Mouse (Mus musculus): ENCODE results near the gene Rxylt1. TPM values are rescaled to one million over a fixed set of nuclear protein-coding genes. Genes with fewer than 3 reads are reported as not detected.

Rxylt1 gene
- total and polyA plus RNA-seq, 2 experiments from 2014 or later = 24.4 to 54.9 TPM

DNA sequence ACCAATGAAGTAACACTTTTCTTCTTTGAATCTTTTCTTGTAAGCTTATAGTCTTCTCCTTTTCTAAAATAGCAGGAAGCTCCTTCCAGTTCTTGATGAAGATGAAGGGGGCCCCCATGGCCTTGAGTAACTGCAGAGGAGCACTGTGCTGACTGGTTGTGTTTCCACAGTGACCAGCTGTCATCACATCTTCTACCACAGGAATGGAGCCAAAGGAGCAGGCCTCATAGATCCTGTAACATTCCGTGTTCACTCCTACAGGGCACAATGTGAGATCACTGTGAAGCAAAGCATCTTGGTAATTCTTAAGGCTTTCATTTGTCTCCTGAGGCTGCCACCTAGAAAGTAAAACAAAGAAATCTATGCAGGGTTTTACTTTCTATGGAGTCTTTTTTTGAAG is 15.8 kb downstream of the Rxylt1 start:
- no peaks in the 10 kb centered on the region for H3K27me3 ChIP-seq (ENCODE audit: insufficient read depth, low read length)
- TF ChIP-seq CTCF (IDR thresholded peaks at IDR 0.05) = no peak
- no peak for DNase-seq (ENCODE audit: low spot score)
- no peak overlapping the region for H3K27ac ChIP-seq (ENCODE audit: low read depth, low read length)
- no peak for ATAC-seq (ENCODE audit: low FRiP score)
- H3K36me3 ChIP-seq (ENCODE audit: insufficient read depth, low read length) = 0 out of 2 replicates have a peak, but pooled peaks cover 3% of the 10 kb centered on the region
- no peak overlapping the region for H3K9ac ChIP-seq (replicated peaks; ENCODE audit: low read length, poor library complexity, severe bottlenecking)
- no peak overlapping the region for H3K4me3 ChIP-seq (ENCODE audit: low read depth, low read length)
- no peaks in the 10 kb centered on the region for H3K4me1 ChIP-seq (ENCODE audit: insufficient read depth, low read length)
- no peak overlapping the region for H3K4me2 ChIP-seq (ENCODE audit: low read depth, low read length, poor library complexity, severe bottlenecking)
- H3K9me3 ChIP-seq (ENCODE audit: low read length) = no peaks in the 10 kb centered on the region
- WGBS = 94% methylated on average over 1 of the region's 1 CpGs

DNA sequence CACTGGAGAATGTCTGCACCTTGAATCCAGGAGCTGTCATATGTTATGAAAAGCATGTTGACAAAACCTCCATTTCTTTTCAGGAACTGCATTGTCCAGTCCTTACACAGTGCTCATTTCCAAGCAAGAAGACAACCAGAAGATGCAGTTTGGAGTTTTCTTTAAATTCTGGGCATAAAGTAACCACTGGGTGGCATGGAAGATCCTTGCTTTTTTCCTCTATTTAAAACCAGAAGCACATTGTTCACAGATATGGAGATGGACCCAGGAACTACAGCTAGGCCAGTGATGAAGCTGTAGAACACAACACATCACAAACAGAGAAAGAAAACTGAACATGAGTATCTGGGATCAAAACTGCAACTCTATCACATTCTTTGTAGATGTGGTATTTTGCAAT is 28.0 kb downstream of the Rxylt1 start:
- no peak for ATAC-seq (ENCODE audit: low FRiP score)

DNA sequence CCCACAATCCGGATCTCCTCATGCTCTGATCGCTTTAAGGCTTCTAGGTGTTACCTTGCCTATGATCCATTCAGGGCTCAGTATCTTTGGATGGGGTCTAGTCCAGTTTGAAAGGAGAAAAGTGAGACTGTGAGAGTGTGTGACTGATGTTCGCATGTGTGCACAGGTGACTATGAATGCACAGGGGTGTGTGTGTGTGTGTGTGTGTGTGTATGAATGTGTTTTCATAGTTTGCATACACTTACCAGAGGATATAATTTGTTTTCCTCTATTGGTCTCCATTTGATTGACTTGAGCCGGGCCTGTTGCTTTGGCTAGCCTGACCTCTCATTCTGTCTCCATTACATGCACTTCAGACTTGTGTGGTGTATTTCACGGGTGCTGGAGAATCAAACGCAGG is 41.3 kb downstream of the Rxylt1 start:
- Histone ChIP-seq H3K9ac (replicated peaks; ENCODE audit: low read length, poor library complexity, severe bottlenecking) (no peak overlapping the region), H3K4me1 (ENCODE audit: insufficient read depth, low read length) (no peaks in the 10 kb centered on the region), H3K27me3 (ENCODE audit: insufficient read depth, low read length) (no peaks in the 10 kb centered on the region), H3K4me3 (ENCODE audit: low read depth, low read length) (no peak overlapping the region), H3K27ac (ENCODE audit: low read depth, low read length) (no peak overlapping the region), H3K4me2 (ENCODE audit: low read depth, low read length, poor library complexity, severe bottlenecking) (no peak overlapping the region), H3K9me3 (ENCODE audit: low read length) (no peaks in the 10 kb centered on the region), H3K36me3 (ENCODE audit: insufficient read depth, low read length) (no peaks in the 10 kb centered on the region)
- WGBS = 82% methylated on average over 6 of the region's 6 CpGs
- no peak for ATAC-seq (ENCODE audit: low FRiP score)
- no peak for TF ChIP-seq CTCF (IDR thresholded peaks at IDR 0.05)
- DNase-seq (ENCODE audit: low spot score) = no peak

More for the DNA sequence above, 28.0 kb downstream of the Rxylt1 start:
- H3K9me3 ChIP-seq (ENCODE audit: low read length) = no peaks in the 10 kb centered on the region
- no peak overlapping the region for H3K27ac ChIP-seq (ENCODE audit: low read depth, low read length)
- no peak overlapping the region for H3K9ac ChIP-seq (replicated peaks; ENCODE audit: low read length, poor library complexity, severe bottlenecking)
- peak; percentile 62 for TF ChIP-seq CTCF (IDR thresholded peaks at IDR 0.05)
- no peak for DNase-seq (ENCODE audit: low spot score)
- no peaks in the 10 kb centered on the region for H3K4me1 ChIP-seq (ENCODE audit: insufficient read depth, low read length)
- H3K4me2 ChIP-seq (ENCODE audit: low read depth, low read length, poor library complexity, severe bottlenecking) = no peak overlapping the region
- H3K27me3 ChIP-seq (ENCODE audit: insufficient read depth, low read length) = no peaks in the 10 kb centered on the region
- no peak overlapping the region for H3K4me3 ChIP-seq (ENCODE audit: low read depth, low read length)
- H3K36me3 ChIP-seq (ENCODE audit: insufficient read depth, low read length) = no peaks in the 10 kb centered on the region

DNA sequence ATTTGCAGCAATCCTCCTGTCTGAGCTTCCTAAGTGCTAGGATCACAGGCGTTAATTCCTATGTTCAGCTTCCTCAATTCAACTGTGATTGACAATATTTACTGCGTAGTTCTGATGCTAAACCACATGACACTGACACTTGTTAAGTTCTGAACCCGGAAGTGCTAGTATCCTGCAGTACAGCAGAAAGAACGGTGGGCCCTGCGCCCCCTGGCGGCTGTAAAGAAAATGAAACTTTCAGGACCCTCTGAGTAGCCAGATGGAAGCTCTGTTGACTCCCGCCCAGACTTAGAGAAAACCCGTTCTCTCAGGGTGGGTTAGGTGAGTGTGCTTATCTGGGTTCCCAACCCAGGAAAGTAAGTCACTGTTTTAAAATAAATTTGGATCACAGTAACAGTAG is 42.6 kb downstream of the Rxylt1 start:
- ATAC-seq (ENCODE audit: low FRiP score) (peak; percentile 56; the same call in 1 of the 2 replicates), DNase-seq (ENCODE audit: low spot score) (peak; percentile 75)
- Histone ChIP-seq H3K4me2 (ENCODE audit: low read depth, low read length, poor library complexity, severe bottlenecking) (no peak overlapping the region), H3K36me3 (ENCODE audit: insufficient read depth, low read length) (no peaks in the 10 kb centered on the region), H3K27ac (ENCODE audit: low read depth, low read length) (no peak overlapping the region), H3K9ac (replicated peaks; ENCODE audit: low read length, poor library complexity, severe bottlenecking) (no peak overlapping the region), H3K9me3 (ENCODE audit: low read length) (no peaks in the 10 kb centered on the region), H3K27me3 (ENCODE audit: insufficient read depth, low read length) (no peaks in the 10 kb centered on the region), H3K4me3 (ENCODE audit: low read depth, low read length) (no peak overlapping the region), H3K4me1 (ENCODE audit: insufficient read depth, low read length) (no peaks in the 10 kb centered on the region)
- peak; percentile 84 for TF ChIP-seq CTCF (IDR thresholded peaks at IDR 0.05)
- 12% methylated on average over 8 of the region's 8 CpGs for whole genome bisulfite sequencing

DNA sequence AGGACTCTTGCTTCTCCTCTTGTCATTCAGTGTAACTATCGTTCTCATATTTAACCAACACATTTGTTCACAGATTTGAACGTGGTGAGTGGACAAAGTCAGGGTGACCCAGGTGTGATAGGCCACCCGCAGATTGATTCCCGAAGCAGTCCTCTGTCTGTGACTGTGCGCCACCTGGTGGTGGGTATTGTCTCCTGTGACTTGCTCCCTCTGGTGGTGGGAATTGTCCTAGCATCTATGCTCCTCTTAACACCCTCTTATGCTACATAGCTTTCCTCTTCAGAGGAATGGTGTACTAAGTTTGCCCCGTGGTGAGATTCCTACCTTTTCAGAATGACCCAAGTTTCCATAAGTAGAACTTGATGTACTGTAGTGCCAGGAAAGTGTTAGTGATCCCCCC is 45.3 kb downstream of the Rxylt1 start:
- ATAC-seq (ENCODE audit: low FRiP score) (no peak), DNase-seq (ENCODE audit: low spot score) (peak; percentile 86)
- TF ChIP-seq CTCF (IDR thresholded peaks at IDR 0.05) = peak; percentile 100
- H3K4me1 ChIP-seq (ENCODE audit: insufficient read depth, low read length) = no peaks in the 10 kb centered on the region
- H3K4me2 ChIP-seq (ENCODE audit: low read depth, low read length, poor library complexity, severe bottlenecking) = no peak overlapping the region
- no peak overlapping the region for H3K4me3 ChIP-seq (ENCODE audit: low read depth, low read length)
- 35% methylated on average over 6 of the region's 6 CpGs for WGBS
- no peak overlapping the region for H3K27ac ChIP-seq (ENCODE audit: low read depth, low read length)
- no peaks in the 10 kb centered on the region for H3K36me3 ChIP-seq (ENCODE audit: insufficient read depth, low read length)
- no peaks in the 10 kb centered on the region for H3K27me3 ChIP-seq (ENCODE audit: insufficient read depth, low read length)
- no peak overlapping the region for H3K9ac ChIP-seq (replicated peaks; ENCODE audit: low read length, poor library complexity, severe bottlenecking)
- H3K9me3 ChIP-seq (ENCODE audit: low read length) = no peaks in the 10 kb centered on the region

DNA sequence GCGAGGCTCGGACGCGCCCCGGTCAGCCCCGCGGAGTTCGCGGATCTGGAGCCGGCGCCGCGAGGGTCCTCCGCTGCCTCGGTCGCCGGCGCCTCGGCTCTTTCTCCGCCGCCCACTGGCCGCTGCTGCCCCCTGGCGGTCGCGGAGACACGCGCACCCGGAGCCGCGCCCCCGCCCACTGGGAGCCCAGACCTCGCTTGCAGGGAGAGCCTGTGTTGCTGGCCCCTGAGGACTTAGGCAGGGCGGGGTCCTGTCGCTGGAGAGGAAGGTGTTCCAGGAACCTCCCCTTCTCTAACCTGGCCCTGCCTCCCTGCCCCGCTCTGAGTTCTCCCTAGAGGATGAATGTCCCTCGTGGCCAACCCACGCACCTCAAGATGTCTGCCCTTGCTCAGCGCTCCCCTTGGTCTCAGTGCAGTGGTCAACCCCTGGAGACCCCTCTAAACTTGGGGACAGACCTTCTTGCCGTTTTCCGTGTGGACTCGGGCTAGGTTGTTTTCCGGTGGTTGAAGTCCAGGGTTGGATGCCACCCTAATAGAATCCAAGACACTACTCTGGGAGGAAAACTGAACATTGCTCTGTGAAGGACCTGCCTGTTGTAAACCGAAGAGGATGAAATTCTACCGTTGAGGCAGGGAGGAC is 49.3 kb downstream of the Rxylt1 start:
- peak overlapping the region; percentile 91 for H3K4me3 ChIP-seq (ENCODE audit: low read depth, low read length)
- H3K27ac ChIP-seq (ENCODE audit: low read depth, low read length) = peak overlapping the region; percentile 88
- WGBS = 20% methylated on average over 22 of the region's 44 CpGs
- H3K4me2 ChIP-seq (ENCODE audit: low read depth, low read length, poor library complexity, severe bottlenecking) = peak overlapping the region; percentile 57
- DNase-seq (ENCODE audit: low spot score) (peak; percentile 68), ATAC-seq (ENCODE audit: low FRiP score) (peak; percentile 69)
- H3K27me3 ChIP-seq (ENCODE audit: insufficient read depth, low read length) = no peaks in the 10 kb centered on the region
- TF ChIP-seq CTCF (IDR thresholded peaks at IDR 0.05) = peak; percentile 88
- H3K9ac ChIP-seq (replicated peaks; ENCODE audit: low read length, poor library complexity, severe bottlenecking) = peak overlapping the region; percentile 91
- H3K4me1 ChIP-seq (ENCODE audit: insufficient read depth, low read length) = 0 out of 2 replicates have a peak, but pooled peaks cover 3% of the 10 kb centered on the region
- H3K9me3 ChIP-seq (ENCODE audit: low read length) = no peaks in the 10 kb centered on the region
- H3K36me3 ChIP-seq (ENCODE audit: insufficient read depth, low read length) = no peaks in the 10 kb centered on the region

Data from midbrain, postnatal 0 days (tissue).